Mouse (Mus musculus) heart, postnatal 0 days (tissue): ENCODE data around the gene Klk8.

Experiments
- CTCF ChIP-seq: IDR thresholded peaks from 2 replicates; pipeline ENCODE4 v1.5.1; 2016; ENCODE audit warnings: antibody characterized with exemption, control low read depth, low read depth
- EP300 ChIP-seq: IDR thresholded peaks from 2 replicates; pipeline ENCODE4 v1.6.1; 2016; ENCODE audit warnings: antibody characterized with exemption, low read depth

GRCm38 (mm10) chr7:43776506-43776905 is 20.9 kb upstream of the Klk8 start:
- TF ChIP-seq CTCF, result no peak
- no peak for TF ChIP-seq EP300
